Mouse (Mus musculus): ENCODE results near the gene Ly6g5b.

The Ly6g5b gene

DNA sequence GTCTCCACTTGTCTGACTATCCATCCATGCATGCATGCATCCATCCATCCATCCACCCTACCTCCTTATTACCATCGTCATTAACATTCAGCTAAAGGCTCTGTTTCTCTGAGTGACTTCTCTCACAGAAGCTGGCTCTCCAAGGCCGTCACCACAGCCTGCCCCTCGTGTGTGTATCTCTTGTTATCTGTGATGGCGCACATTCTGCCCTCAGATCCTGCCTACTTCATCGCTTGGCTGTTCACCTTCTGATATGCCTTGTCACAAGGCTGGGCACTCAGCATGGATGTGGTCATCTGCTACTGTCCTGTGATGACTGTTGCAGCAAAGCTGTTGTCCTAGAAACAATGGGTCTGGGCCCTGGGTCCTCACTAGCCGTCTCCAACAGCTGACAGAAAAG is 10.5 kb downstream of the Ly6g5b start:
- DNase-seq, result no peak

DNA sequence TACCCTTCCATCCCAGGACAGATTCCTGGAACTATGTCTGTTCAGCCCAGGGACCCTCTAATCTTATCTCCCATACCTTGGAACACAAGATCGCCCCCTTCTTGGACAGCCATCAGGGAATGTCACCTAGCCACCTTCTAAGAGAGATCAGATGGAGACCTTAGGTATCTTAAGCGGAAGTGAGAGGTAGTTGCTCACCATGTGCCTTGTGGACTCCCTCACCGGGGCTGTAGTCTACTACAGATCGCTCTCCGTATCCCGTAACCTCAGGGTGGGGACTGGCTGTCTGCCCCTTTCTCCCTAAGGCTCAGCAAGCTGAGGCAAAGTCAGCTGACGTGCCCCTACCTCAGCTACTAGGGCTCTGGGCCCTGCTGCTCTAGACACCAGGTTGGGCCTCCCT is 11.1 kb downstream of the Ly6g5b start:
- DNase-seq, result no peak

DNA sequence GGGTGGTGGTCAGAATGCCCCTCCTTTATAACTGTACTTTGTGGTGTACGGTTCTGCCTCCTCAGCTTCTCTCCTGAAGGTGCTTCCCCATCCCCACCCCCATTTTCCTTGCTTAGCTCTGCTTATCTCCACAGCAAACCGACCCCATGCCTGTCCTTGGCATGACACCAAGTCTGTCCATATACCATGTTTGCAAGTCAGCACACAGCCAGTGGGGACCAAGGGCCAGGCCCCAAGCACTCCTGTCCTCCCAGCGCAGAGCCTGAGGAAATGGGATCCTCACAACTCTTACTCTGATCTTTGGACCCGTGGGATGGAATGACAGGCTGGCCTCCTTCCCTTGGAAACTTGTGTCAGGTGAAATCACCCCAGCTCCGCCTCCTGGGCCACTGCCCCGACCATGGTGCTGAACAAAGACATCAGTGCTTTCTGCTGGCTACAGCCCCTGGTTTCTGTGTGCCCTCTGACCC is 12.0 kb downstream of the Ly6g5b start:
- DNase-seq, result peak in 1 of 2 experiments; percentile 37

DNA sequence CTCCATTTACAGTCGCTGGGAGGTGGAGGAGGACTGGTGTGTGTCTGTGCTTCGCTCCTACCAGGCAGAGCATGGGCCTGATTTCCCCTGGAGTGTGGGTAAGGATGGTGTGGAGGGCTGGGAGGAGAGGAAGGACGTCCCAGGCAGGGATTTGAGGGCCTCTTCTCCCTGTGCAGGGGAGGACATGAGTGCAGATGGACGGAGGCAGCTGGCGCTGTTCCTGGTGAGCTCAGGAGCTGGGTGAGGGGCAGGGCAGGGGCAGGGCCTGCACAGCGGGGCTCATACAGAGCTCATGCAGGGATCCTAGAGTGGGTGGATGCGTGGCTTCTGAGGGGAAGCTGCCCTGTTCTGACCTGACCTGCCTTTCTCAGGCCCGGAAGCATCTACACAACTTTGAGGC is 12.9 kb downstream of the Ly6g5b start:
- peak in 1 of 2 experiments; percentile 47 for DNase-seq

DNA sequence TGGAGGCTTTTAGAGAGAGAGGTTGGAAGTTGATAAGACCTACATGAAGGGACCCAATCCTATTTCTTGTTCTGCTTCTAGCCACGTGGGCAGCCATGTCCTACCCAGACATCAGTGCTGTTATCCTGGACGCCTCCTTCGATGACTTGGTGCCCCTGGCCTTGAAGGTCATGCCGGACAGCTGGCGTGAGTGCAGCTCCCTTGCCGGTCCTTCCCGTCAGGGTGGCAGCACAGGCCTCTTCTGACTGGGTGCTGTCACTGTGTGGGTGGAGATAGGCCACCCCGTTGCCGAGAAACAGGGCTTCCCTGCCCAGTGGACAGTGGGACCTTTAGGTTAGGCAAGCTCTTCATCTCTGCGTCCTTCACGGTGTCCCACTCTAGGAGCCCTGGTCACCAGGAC is 14.1 kb downstream of the Ly6g5b start:
- DNase-seq, result peak in 1 of 2 experiments; percentile 37

DNA sequence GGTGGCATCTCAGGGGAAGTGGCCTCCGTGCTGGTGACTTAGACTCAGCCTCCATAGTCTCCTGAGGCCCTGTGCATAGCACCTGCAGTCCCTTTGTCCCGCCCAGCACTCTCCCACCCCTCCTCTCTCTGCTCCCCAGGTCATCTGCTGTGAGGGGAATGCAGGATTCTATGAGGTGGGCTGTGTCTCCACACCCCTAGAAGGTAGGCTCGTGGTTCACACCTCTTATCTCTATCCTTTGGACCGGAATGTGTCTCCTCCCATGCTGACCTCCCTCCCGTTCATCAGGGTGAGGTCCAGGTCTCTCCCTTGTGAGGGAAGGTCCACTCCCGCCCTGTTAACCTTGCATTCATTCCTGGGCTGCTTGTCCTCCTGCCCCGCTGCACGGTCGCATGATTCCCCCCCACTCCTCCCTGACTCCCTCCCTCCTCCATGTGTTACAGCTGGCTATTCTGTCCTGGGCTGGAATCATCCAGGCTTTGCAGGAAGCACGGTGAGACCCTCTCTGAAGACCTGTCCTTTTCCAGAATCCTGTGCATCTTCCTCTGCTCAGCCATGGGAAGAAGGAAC is 14.9 kb downstream of the Ly6g5b start:
- DNase-seq, result peak in 1 of 2 experiments; percentile 22

DNA sequence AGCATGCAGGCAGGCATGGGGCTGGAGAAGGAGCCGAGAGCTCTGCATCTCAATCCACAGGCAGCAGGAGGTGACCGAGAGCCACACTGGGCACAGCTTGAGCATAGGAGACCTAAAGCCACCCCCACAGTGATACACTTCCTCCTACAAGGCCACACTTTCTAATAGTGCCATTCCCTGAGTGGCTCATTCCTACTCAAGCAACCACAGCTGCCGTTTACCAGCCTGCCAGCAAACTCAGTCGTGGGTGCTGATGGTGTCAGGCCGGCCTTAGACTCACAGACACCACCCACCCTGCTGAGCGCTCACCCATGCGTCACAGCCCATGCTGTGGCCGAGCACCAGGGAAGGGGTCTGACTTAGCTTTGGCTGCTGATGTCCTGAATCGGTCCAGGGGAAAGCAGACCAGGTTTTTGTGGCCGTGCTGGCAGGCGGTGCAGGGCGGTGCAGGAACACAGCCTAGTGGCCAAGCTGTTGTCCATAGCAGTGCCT is 18.0 kb downstream of the Ly6g5b start:
- peak; percentile 74 to 75 for DNase-seq

DNA sequence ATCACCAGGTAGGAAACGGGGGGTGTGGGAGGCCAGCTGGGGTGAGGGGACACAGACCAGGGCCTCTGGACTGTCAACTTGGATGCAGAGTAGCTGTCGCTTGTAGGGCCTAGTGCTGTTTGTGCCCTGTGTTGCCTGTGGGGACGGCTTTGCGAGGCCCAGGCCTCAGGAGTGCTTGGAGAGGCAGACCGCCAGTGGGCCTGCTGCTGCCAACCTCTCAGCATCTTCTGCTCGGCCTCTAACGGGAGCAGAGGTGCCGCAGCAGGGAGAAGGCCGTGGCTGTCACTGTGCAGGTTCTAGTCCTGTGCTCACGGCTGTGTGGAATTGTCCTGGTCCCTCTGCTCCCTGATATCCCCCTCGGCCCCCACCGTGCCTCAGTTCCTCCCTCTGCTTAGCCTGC is 18.6 kb downstream of the Ly6g5b start:
- DNase-seq, result peak in 1 of 2 experiments; percentile 58

DNA sequence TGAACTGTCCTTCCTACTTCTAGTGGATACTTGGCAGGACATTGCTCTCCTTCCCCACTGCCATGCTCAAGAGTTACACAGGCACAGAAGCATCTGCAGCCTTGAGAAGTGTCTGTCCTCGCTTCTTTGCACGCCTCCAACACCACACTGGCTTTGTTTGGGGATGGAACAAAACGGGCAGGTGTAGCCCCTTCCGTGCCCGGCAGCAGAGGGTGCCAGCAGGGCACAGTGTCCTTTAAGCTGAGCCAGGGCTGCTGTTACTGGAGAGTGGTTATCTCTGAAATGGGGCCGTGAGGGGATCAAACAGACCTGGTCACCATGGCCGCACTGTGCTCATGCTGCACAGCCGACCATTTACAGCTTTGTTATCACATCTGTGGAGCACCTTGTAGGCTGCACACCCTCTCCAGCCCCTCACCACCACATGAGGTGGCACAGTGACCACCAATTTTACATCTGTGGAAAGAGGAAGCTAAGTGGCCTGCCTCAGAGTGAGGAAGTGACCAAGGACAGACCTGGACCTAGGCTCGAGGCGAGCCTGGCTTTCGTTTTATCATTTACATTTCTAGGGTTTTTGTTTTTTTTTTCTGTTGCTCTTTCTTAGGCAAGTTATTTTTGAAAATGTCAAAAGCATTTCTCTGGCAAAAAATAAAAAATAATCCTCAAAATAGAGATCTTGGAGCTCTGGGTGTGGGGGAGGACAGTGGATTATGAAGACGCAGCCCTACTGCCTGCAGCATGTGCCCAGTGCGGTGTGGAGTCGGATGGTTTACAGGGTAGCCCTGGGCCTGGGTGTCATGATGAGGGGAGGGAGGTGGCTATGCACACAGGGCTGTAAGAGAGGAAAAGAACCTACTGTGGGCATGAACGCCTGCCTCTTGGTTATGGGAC is 20.5 kb downstream of the Ly6g5b start:
- DNase-seq, result no peak

DNA sequence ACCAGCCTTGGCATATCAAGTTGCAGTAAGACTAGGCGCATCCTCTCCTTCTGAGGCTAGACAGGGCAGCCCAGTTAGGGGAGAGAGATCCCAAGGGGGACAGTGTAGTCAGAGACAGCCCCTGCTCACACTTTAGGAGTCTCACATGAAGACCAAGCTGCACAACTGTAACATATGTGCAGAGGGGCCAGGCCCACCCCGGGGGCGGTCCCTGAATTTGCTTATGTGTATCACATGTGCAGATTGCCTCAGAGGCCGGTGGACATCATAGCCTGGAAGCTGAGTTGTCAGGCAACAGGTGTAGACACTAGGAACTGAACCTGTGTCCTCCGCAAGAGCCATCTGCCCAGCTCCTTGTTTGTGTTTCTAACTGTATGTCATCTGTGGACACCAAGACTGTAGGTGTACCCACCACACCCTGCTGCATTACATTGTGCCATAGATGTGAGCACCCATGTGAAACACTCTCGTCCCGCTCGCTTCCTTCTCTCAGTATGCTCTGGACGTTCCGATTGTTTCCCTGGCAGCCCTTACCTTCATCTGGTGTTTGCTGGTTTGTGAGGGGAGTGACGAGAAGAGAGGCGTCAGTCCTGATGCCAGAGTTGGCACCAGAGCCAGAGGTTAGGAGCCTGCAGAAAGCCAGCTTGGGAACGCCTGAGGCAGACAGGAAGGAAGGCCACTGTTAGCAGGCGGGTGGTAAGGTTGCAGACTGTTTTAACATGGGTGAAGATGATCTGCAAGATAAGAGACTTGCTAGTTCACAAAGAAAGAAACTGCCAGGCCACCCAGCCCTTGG is 22.6 kb downstream of the Ly6g5b start:
- no peak for DNase-seq

DNA sequence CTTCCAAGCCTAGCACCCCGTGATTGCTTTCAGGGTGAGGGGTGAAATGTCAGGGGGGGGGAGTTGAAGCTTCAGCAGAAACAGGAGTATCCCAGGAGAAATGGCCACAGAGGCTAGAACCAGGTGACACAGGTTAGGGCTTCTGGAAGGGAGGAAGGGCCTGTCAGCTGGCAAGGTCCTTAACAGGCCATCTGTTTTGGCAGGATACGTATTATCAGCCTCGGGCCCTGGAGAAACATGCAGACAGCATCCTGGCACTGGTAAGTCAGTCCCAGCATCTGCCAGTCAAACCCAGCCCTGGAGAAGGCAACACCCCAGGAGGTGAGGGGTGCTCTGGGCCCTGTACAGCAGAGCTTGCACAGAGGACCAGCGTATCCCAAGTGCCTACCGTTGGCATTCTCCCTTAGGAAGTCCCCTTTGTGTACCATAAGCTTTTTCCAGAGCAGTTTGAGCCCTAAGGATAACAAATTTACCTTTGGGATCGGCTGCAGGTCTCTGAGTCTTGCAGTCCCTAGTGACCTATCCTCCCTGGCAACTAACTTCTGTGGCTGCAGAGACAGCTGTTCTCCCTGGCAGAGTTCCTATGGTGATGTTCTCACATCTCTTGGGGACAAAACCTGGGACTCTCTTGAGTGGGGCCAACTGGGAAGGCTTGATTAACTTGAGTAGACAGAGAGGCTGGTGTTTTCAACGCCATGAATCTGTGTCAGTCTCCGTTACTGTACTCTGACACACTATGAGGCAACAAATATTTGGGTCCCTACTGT is 24.9 kb downstream of the Ly6g5b start:
- DNase-seq, result peak; percentile 83 to 92

DNA sequence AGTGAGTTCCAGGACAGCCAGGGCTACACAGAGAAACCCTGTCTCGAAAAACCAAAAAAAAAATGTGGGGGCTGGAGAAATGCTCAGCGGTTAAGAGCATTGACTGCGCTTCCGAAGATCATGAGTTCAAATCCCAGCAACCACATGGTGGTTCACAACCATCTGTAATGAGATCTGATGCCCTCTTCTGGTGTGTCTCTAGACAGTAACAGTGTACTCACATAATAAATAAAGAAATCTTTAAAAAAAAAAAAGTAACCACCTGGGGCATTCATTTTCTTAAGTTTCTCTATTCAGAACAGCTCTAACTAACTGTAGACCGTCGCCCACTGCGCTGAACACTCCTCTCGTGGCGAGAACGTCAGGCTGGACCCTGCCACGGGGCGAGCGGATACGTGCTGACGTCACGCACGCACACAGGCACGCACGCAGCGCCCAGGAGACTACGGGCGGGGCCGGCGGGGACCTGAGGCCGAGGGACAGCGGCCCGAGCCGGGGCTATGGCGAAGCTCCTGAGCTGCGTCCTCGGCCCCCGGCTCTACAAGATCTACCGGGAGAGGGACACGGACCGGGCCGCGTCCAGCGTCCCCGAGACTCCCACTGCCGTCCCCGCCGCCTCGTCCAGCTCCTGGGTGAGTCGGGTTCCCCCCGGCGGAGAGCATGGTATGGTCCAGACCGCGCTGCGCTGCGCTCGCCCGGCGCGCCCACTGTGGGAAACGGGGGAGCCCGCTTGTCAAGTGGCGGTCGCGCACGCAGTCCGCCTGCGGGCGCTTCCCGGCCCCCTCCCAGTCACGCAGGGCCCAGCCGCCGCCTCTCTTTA is 26.2 kb downstream of the Ly6g5b start, which contains the start of gene Abhd16a:
Gene Abhd16a, plus strand, starts transcription at position 439 of the 820 bp plus-strand sequence.
- DNase-seq, result peak; percentile 97

DNA sequence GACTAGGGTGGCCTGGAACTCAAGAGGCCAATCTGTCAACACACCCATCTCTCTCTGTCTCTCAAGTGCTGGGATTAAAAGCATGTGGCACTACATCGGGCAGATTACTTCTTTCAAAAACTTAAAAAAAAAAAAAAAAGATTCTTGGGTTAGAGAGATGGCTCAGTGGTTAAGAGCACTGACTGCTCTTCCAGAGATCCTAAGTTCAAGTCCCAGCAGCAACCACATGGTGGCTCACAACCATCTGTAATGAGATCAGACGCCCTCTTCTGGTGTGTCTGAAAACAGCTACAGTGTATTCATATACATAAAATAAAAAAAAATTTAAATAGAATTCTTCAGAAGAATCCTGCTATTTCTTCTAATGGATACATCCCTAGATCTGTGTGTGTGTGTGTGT is 27.1 kb downstream of the Ly6g5b start:
- no peak for DNase-seq

DNA sequence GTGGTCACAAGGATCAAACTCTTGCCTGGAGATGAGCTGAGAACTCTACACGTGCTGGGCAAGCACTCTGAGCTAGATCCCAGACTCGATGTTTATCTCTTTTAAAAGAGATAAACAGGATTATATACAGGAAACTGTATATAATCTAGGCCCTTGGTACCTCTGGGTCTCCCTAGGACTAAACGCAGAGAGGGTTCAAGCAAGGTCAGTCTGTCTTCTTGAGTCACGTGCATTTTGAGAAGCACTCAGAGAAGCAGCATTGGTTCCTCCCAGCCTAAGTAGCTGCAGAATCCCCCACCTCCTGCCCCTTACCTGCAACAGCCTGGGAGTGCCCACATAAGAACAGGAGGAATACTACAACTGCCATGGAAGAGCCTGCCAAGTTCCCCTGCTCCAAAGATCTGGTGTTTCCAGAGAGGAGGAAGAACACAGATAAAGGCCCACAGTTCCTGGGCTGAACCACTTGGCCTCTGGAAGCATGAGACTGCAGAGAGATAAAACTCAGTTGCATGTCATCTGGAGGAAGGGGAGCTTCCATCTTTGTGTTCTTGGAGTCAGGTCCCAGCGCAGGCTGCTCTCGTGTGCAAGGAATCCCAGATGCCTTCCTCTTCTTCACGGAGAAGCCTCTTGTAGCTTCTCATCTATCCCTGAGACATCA is 29.9 kb downstream of the Ly6g5b start, which contains the start of gene Ly6g6f:
Gene Ly6g6f, minus strand, starts transcription at position 403 of the 658 bp plus-strand sequence.
- DNase-seq, result no peak

DNA sequence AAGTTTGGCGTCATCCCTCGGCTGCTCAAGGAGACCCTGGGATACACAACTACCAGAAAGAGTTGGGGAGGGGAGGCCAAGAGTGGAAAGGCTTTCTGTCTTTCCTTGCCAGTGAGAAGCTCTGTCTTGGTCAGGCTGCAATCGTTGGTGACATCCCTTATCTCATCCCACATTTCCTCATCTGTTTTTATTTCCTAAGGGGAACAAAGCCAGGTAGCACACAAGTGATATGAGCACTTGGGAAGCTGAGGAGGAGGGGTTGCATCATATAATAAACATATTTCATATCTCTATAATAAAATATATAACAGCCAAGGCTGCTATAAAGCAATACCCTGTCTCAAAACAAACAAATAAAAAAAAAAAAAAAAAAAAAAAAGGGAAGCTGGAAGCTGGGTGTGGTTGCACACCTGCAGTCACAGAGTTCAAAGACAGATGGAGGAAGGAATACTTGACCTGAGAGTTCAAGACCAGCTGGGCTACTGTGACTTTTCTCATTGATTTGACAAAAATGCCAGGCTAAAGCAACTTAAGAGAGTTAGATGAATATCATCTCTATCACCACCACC is 31.2 kb downstream of the Ly6g5b start:
- DNase-seq, result no peak

DNA sequence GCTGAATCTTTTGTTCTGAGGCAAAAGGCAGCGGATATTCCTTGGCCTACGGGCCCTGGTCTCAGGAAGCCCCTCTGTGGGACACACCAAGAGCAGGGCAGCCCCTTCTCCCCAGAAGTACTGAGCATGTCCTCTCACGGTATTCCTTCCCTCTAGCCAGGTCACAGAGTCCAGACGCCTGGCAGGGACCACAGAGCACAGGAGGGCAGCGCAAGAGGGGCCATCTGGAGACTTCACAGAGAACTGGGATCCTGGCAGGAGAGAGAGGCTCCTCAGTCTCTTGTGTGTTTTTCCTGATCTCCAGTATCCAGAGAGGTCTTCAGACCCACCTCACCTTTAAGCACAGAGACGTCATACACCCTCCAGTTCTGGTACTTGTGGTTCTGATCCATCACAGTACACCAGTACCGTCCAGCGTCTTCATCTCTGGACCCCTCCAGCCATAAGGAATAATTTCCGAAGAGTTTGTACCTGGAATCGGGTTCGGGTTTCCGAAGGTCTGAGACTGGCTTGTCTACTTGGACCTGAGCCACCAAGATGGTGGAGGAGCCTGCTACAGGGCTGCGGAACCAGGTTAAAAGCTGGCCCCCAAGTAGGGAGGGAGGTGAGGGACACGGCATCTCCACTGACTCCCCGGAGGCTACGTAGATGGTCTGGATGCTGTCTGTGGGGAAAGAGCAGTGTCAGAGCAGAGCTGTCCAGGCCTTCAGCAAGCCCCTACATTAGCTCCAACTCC is 32.2 kb downstream of the Ly6g5b start:
- peak; percentile 74 to 82 for DNase-seq

DNA sequence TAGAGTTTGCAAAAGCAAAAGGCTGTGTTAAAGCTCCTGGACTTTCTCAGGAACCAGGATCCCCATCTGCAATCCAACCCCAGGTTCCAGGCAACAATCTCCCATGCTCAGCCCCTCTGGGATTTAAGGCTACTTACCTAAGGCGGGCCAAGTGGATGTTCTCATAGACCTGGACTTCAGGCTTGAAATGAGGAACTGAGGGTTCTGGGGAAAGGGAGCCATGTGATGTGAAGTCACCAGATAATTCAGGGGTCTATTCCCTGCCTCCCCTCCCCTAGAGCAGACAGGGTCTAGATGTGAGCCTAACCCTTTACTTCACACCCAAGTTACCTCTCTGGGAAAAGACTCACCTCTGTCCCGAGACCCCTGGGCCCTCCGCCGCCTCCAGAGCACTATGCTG is 34.5 kb downstream of the Ly6g5b start:
- no peak for DNase-seq

DNA sequence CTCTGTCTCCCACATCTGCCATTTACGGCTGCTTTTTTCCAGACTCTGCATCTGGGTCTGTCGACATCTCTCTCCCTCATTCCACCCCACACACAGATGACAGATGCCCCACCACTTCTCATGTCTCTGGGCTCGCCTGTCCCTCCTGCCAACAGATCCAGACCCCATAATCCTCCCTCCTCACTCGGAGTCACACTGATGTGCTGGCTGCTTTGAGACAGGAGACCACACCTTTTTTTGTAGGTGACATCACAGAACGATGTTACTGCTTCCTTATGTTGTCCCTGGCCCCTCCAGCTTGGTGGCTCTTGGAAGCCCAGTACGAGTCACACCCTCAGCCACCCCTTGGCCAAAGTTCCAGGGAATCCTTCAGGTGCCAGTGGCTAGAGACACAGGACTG is 35.0 kb downstream of the Ly6g5b start:
- DNase-seq, result no peak

DNA sequence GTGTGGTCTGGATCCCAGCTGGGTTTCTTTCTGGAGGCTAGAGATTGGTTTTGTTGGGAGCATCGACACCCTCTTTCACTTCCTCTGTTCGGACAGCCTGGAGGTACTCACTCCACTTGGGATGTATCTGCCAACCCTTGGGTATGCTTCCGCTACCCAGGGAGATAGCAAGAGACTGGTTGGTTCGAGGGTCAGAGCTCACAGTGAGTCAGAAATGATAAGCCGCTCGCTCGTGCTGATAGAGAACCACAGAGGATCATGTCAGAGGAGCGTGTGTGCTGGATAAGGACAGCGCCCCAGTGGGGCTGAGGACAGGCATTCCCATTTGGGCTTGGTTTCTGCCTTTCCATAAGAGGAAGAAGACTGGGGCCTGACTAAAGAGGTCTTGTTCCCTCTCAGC is 35.5 kb downstream of the Ly6g5b start:
- DNase-seq, result no peak

DNA sequence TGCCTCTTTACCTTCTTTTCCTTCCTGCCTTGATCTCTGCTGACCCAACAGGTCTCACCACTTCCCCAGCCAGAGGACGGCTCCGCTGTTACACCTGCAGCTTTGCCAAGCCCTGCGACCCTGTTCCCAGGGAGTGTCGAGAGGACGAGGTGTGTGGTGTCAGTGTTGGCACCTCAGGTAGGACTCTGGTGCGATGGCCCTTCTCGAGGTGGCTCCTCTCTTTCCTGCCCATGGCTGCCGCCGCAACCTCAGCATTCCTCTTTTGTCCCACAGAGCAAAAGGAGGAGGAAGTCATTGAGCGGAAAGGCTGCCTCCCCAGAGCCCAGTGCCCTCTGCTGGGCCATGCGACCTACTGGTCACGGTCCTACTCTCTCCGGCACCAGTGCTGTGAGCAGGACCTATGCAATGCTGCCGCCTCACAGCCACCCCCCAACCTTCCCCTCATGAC is 37.4 kb downstream of the Ly6g5b start, which contains the start of gene Ly6g6d:
Gene Ly6g6d, minus strand, starts transcription at position 280 of the 448 bp plus-strand sequence.
- DNase-seq, result peak; percentile 65 to 72

Data from cerebellum, adult 18-20 months (tissue).